26 mouse cellular contexts compared by ENCODE assay signal in genomic region chr12:8684200-8684599, GRCm38 (mm10). TPM values are rescaled to one million over a fixed set of nuclear protein-coding genes. Genes with fewer than 3 reads are reported as not detected.
A peak's percentile ranks its signal among the peaks of the same experiment; 100 is the strongest.
DNase-seq lines count a peak whose midpoint lies in the region; ATAC-seq and TF ChIP-seq lines count a peak whose summit lies in the region.
"Had no signal": no experiment of that assay in that cellular context is flagged by ENCODE, and none has a peak within 500 bp of the region (broad histone marks: within the 10 kb centered on the region; RNA-seq: fewer than 3 reads in every experiment).

No protein-coding gene starts in this region.

- no peak overlapping the region for H3K9ac ChIP-seq in heart, embryonic 12.5 days
- no peak overlapping the region; the same call in 1 of the 2 replicates for H3K9ac ChIP-seq in liver, embryonic 11.5 days (ENCODE audit: low read depth, low read length)
- no peak overlapping the region for H3K9ac ChIP-seq in liver, embryonic 14.5 days (replicated peaks)
- H3K9ac ChIP-seq: embryonic facial prominence, embryonic 12.5 days; forebrain, postnatal 0 days; kidney, embryonic 15.5 days; limb, embryonic 13.5 days; lung, embryonic 14.5 days; midbrain, embryonic 15.5 days; neural tube, embryonic 13.5 days had no signal

- 36% methylated on average over 1 of the region's 1 CpGs for WGBS in heart, embryonic 12.5 days
- WGBS in liver, embryonic 11.5 days = 53% methylated on average over 1 of the region's 1 CpGs
- WGBS in liver, embryonic 14.5 days (ENCODE audit: insufficient replicate concordance) = 30% methylated on average over 1 of the region's 1 CpGs

- peak overlapping the region; percentile 57 for H3K27ac ChIP-seq in heart, embryonic 12.5 days (ENCODE audit: poor library complexity, severe bottlenecking)
- no peak overlapping the region for H3K27ac ChIP-seq in liver, embryonic 11.5 days (ENCODE audit: low read depth, low read length)
- no peak overlapping the region for H3K27ac ChIP-seq in liver, embryonic 14.5 days
- H3K27ac ChIP-seq: embryonic facial prominence, embryonic 12.5 days; hindbrain, postnatal 0 days; kidney, embryonic 15.5 days; limb, embryonic 13.5 days; midbrain, embryonic 15.5 days; neural tube, embryonic 13.5 days had no signal

- ATAC-seq in heart, embryonic 12.5 days (ENCODE audit: insufficient number of reproducible peaks, low FRiP score) = no peak
- peak; percentile 79 for ATAC-seq in liver, embryonic 11.5 days (replicated peaks; ENCODE audit: low FRiP score)
- peak; percentile 56; the same call in 1 of the 2 replicates for ATAC-seq in liver, embryonic 14.5 days (ENCODE audit: insufficient read depth)
- ATAC-seq: forebrain, postnatal 0 days; hindbrain, postnatal 0 days; intestine, embryonic 16.5 days; midbrain, embryonic 15.5 days had no signal

- DNase-seq in heart, postnatal 4 days = no peak
- DNase-seq in liver, embryonic 11.5 days (ENCODE audit: low spot score) = no peak
- DNase-seq in liver = no peak
- no peak for DNase-seq in liver, embryonic 14.5 days (ENCODE audit: low read depth in 3 of 3, low spot score in 3 of 3)
- DNase-seq in thymus, postnatal 36 days = no peak
- DNase-seq in kidney, adult 8-10 months = no peak
- DNase-seq: adrenal gland, adult 2 months; B cell, adult 2 months; cerebellum, adult 11-12 months; cerebellum, postnatal 10 days; forebrain, postnatal 0 days; kidney, postnatal 4 days; layer of hippocampus, adult 9-11 months; lung, embryonic 14.5 days; retina, postnatal 1 day; right cerebral cortex, postnatal 25 days; thymus, postnatal 25 days had no signal

- no peak overlapping the region for H3K4me2 ChIP-seq in heart, embryonic 12.5 days
- H3K4me2 ChIP-seq in liver, embryonic 11.5 days = peak overlapping the region; percentile 20; the same call in 1 of the 2 replicates
- H3K4me2 ChIP-seq in liver, embryonic 14.5 days (ENCODE audit: low read depth) = no peak overlapping the region
- H3K4me2 ChIP-seq: embryonic facial prominence, embryonic 12.5 days; kidney, embryonic 15.5 days; limb, embryonic 13.5 days; lung, embryonic 14.5 days; midbrain, embryonic 15.5 days; neural tube, embryonic 13.5 days had no signal

- no peak for TF ChIP-seq EP300 in liver, embryonic 14.5 days (IDR thresholded peaks at IDR 0.05; ENCODE audit: low read depth)

- H3K4me3 ChIP-seq in heart, embryonic 12.5 days = no peak overlapping the region
- H3K4me3 ChIP-seq in liver, embryonic 11.5 days (ENCODE audit: low read depth, low read length) = no peak overlapping the region
- H3K4me3 ChIP-seq in liver, embryonic 14.5 days (ENCODE audit: insufficient read depth in 1 of 2, low read depth in 2 of 2, low read length in 2 of 2) = no peak overlapping the region
- H3K4me3 ChIP-seq: embryonic facial prominence, embryonic 12.5 days; kidney, embryonic 15.5 days; limb, embryonic 13.5 days; megakaryocyte, embryonic 14.5 days; midbrain, embryonic 15.5 days; neural tube, embryonic 13.5 days had no signal

- no peaks in the 10 kb centered on the region for H3K9me3 ChIP-seq in heart, embryonic 12.5 days (replicated peaks)
- H3K9me3 ChIP-seq in liver, embryonic 11.5 days (ENCODE audit: control insufficient read depth, low read length) = no peaks in the 10 kb centered on the region
- no peaks in the 10 kb centered on the region for H3K9me3 ChIP-seq in liver, embryonic 14.5 days (ENCODE audit: control insufficient read depth, low read length)
- H3K9me3 ChIP-seq: embryonic facial prominence, embryonic 12.5 days; kidney, embryonic 15.5 days; limb, embryonic 13.5 days; megakaryocyte, embryonic 14.5 days; midbrain, embryonic 15.5 days; neural tube, embryonic 13.5 days had no signal

- H3K4me1 ChIP-seq in heart, embryonic 12.5 days (replicated peaks) = peaks cover 18% of the 10 kb centered on the region
- H3K4me1 ChIP-seq in liver, embryonic 11.5 days (replicated peaks; ENCODE audit: control insufficient read depth, insufficient read depth, low read length) = peaks cover 6% of the 10 kb centered on the region
- peaks cover 0 to 9% of the 10 kb centered on the region in 2 experiments; a peak in 2 of 4 replicates for H3K4me1 ChIP-seq in liver, embryonic 14.5 days (replicated peaks; ENCODE audit: control insufficient read depth in 2 of 2, insufficient read depth in 2 of 2, low read length in 1 of 2)
- H3K4me1 ChIP-seq: embryonic facial prominence, embryonic 12.5 days had no signal

- H3K36me3 ChIP-seq in heart, embryonic 12.5 days = peaks cover 8% of the 10 kb centered on the region
- H3K36me3 ChIP-seq in liver, embryonic 11.5 days (ENCODE audit: control insufficient read depth, insufficient read depth, low read length) = peaks cover 2% of the 10 kb centered on the region; the same call in 1 of the 2 replicates
- H3K36me3 ChIP-seq in liver, embryonic 14.5 days (replicated peaks; ENCODE audit: control insufficient read depth, insufficient read depth, low read depth) = peaks cover 6% of the 10 kb centered on the region
- H3K36me3 ChIP-seq: midbrain, embryonic 15.5 days had no signal

- no peaks in the 10 kb centered on the region for H3K27me3 ChIP-seq in heart, embryonic 12.5 days (replicated peaks)
- no peaks in the 10 kb centered on the region for H3K27me3 ChIP-seq in liver, embryonic 11.5 days (replicated peaks; ENCODE audit: control insufficient read depth, insufficient read depth, low read length)
- no peaks in the 10 kb centered on the region for H3K27me3 ChIP-seq in liver, embryonic 14.5 days (ENCODE audit: control insufficient read depth, insufficient read depth, low read length)
- H3K27me3 ChIP-seq: embryonic facial prominence, embryonic 12.5 days; kidney, embryonic 15.5 days; limb, embryonic 13.5 days; megakaryocyte, embryonic 14.5 days; midbrain, embryonic 15.5 days; neural tube, embryonic 13.5 days had no signal

- no peak for TF ChIP-seq CTCF in liver, embryonic 14.5 days (IDR thresholded peaks at IDR 0.05; ENCODE audit: low read depth)

RNA-seq across cellular contexts. Expression of gene Pum2, which starts 10.3 kb away (rescaled TPM):
- polyA plus RNA-seq in heart, embryonic 12.5 days (2016; fragmentation: Nextera tagmentation; extraction: Ambion mirVana) = 35.8 and 37.3 TPM in 2 replicates
- 100 to 1,000 TPM; 156 to 159 TPM for total RNA-seq in heart, postnatal 4 days (2021)
- polyA plus RNA-seq in liver, embryonic 11.5 days (2014; fragmentation: Nextera tagmentation; extraction: Ambion mirVana) = 47.3 and 47.7 TPM in 2 replicates
- 17.3 and 20.6 TPM in 2 replicates for polyA plus RNA-seq in liver, embryonic 14.5 days (2012; rRNA removed)
- 18.4 and 20.8 TPM in 2 replicates for polyA plus RNA-seq in liver, embryonic 14.5 days (2014; fragmentation: Nextera tagmentation; extraction: Ambion mirVana)
